9 mouse cellular contexts compared by ENCODE assay signal in the genomic region with DNA sequence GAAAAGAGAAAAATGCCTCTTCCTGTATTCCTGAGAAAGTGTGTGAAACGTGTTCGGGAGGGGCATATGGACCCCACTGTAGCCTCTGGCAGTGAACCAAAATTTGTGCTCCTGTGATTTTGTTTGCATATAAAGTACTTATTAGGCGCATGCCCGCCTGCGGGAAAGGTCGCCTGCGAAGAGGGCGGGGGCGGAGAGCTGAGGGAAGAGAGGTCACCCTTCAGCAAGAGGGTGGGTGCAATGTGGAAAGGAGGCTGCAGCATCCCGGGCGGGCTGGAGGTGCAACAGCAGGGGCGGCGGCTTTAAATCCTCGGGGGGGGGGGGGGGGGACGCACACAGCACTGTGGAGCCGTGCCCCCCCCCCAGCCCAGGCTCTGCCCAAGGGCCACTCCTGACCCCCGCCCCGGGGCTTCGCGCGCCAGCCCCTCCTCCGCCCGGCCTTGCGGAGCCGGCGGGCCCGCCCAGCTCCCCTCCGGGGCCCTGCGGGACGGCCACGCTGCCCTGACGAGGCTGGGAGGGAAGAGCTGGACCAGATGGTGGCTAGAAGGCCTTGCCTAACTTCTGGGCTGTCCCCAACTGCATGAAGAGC.
DNase-seq lines count a peak whose midpoint lies in the region; ATAC-seq and TF ChIP-seq lines count a peak whose summit lies in the region.
"Had no signal": no experiment of that assay in that cellular context is flagged by ENCODE, and none has a peak within 500 bp of the region (broad histone marks: within the 10 kb centered on the region; RNA-seq: fewer than 3 reads in every experiment).

No protein-coding gene starts in this region.

- no peak overlapping the region for H3K27ac ChIP-seq in embryonic facial prominence, embryonic 13.5 days
- H3K27ac ChIP-seq in hindbrain, embryonic 10.5 days: peak overlapping the region; percentile 83
- no peak overlapping the region for H3K27ac ChIP-seq in limb, embryonic 12.5 days
- no peak overlapping the region for H3K27ac ChIP-seq in olfactory bulb, adult 2 months (ENCODE audit: insufficient read depth, low read depth, low read length)

- no peaks in the 10 kb centered on the region for H3K36me3 ChIP-seq in embryonic facial prominence, embryonic 13.5 days
- H3K36me3 ChIP-seq in hindbrain, embryonic 10.5 days: no peaks in the 10 kb centered on the region
- no peaks in the 10 kb centered on the region for H3K36me3 ChIP-seq in limb, embryonic 12.5 days

- peak; percentile 79; the same call in 1 of the 2 replicates for ATAC-seq in embryonic facial prominence, embryonic 13.5 days (ENCODE audit: insufficient number of reproducible peaks, insufficient read depth, low FRiP score, low TSS enrichment, low read depth)
- ATAC-seq in limb, embryonic 12.5 days (ENCODE audit: insufficient number of reproducible peaks, insufficient read depth, low FRiP score, low TSS enrichment, low read depth): peak; percentile 86

- peak overlapping the region; percentile 66 for H3K9ac ChIP-seq in embryonic facial prominence, embryonic 13.5 days
- H3K9ac ChIP-seq in limb, embryonic 12.5 days (replicated peaks): peak overlapping the region; percentile 52; the same call in 1 of the 2 replicates

- H3K9me3 ChIP-seq in embryonic facial prominence, embryonic 13.5 days: no peaks in the 10 kb centered on the region
- H3K9me3 ChIP-seq in hindbrain, embryonic 10.5 days: no peaks in the 10 kb centered on the region
- no peaks in the 10 kb centered on the region for H3K9me3 ChIP-seq in limb, embryonic 12.5 days

- H3K4me2 ChIP-seq in embryonic facial prominence, embryonic 13.5 days: peak overlapping the region; percentile 80
- H3K4me2 ChIP-seq in limb, embryonic 12.5 days: peak overlapping the region; percentile 81

- no peak for TF ChIP-seq CTCF in olfactory bulb, adult 2 months (IDR thresholded peaks at IDR 0.05; ENCODE audit: insufficient read depth, low read depth, low read length)

- H3K4me3 ChIP-seq in embryonic facial prominence, embryonic 13.5 days: peak overlapping the region; percentile 45
- H3K4me3 ChIP-seq in hindbrain, embryonic 10.5 days: peak overlapping the region; percentile 56
- H3K4me3 ChIP-seq in limb, embryonic 12.5 days (replicated peaks): peak overlapping the region; percentile 46
- peak overlapping the region; percentile 45 for H3K4me3 ChIP-seq in olfactory bulb, adult 2 months (ENCODE audit: insufficient read depth, low read depth, low read length)

- WGBS in embryonic facial prominence, embryonic 13.5 days: 5% methylated on average over 25 of the region's 32 CpGs
- WGBS in hindbrain, embryonic 10.5 days: 5% methylated on average over 29 of the region's 32 CpGs
- 6% methylated on average over 16 of the region's 32 CpGs for WGBS in limb, embryonic 12.5 days
- WGBS in olfactory bulb, adult 2 months: 2% methylated on average over 26 of the region's 32 CpGs

- DNase-seq in gastrocnemius, postnatal 10 days: peak; percentile 14
- no peak for DNase-seq in gastrocnemius, adult 8-10 months (ENCODE audit: low spot score in 2 of 2)
- peak; percentile 35 for DNase-seq in Muller cell, postnatal 12 days (ENCODE audit: inconsistent ontology term)
- peak; percentile 53 for DNase-seq in hindbrain, embryonic 10.5 days (ENCODE audit: low spot score)
- no peak for DNase-seq in urinary bladder, postnatal 36 days (ENCODE audit: low spot score in 2 of 2)

- no peaks in the 10 kb centered on the region for H3K27me3 ChIP-seq in embryonic facial prominence, embryonic 13.5 days
- H3K27me3 ChIP-seq in hindbrain, embryonic 10.5 days (ENCODE audit: insufficient read depth, poor library complexity, severe bottlenecking): no peaks in the 10 kb centered on the region
- no peaks in the 10 kb centered on the region for H3K27me3 ChIP-seq in limb, embryonic 12.5 days
- H3K27me3 ChIP-seq: CH12.LX had no signal

- 0 out of 2 replicates have a peak, but pooled peaks cover 4% of the 10 kb centered on the region for H3K4me1 ChIP-seq in embryonic facial prominence, embryonic 13.5 days
- peaks cover 8% of the 10 kb centered on the region for H3K4me1 ChIP-seq in hindbrain, embryonic 10.5 days (replicated peaks)
- 0 out of 2 replicates have a peak, but pooled peaks cover 5% of the 10 kb centered on the region for H3K4me1 ChIP-seq in limb, embryonic 12.5 days (replicated peaks)
- peaks cover 2% of the 10 kb centered on the region; the same call in 1 of the 2 replicates for H3K4me1 ChIP-seq in olfactory bulb, adult 2 months (ENCODE audit: control insufficient read depth, insufficient read depth, low read length)

- no peak for TF ChIP-seq POLR2A in olfactory bulb, adult 2 months (IDR thresholded peaks at IDR 0.05; ENCODE audit: insufficient read depth, low read depth, low read length)

Comparison
In these comparisons a context has a peak if more than half of its experiments do, and no peak if none do; other contexts are left out.
1. DNase-seq: peak in gastrocnemius, postnatal 10 days (single experiment), Muller cell, postnatal 12 days (single experiment) and hindbrain, embryonic 10.5 days (single experiment); none in gastrocnemius, adult 8-10 months (0 of 2) and urinary bladder, postnatal 36 days (0 of 2).
2. Peak in every context shown above with its lines, with median percentiles within 50 percentile points of each other: H3K4me3 ChIP-seq.